Mouse (Mus musculus) embryo, embryonic 10 days (tissue): Measurements from ENCODE around the gene Lst1.

ENCODE experiments used
- DNase-seq: peaks from one replicate; pipeline ENCODE4 v3.0.0-alpha.2; 2015; ENCODE audit warnings: low spot score

Lst1 gene

GRCm38 (mm10) chr17:35209785-35210535, 21.7 kb upstream of the Lst1 start:
- DNase-seq, result no peak

GRCm38 (mm10) chr17:35205380-35205769, 17.1 kb upstream of the Lst1 start:
- DNase-seq, result no peak

GRCm38 (mm10) chr17:35204494-35205379, 16.5 kb upstream of the Lst1 start, which contains the start of gene Lta:
Gene Lta (minus strand): TSS chr17:35205351.
- DNase-seq, result no peak

GRCm38 (mm10) chr17:35202442-35202841, 14.2 kb upstream of the Lst1 start:
- no peak for DNase-seq

GRCm38 (mm10) chr17:35201787-35202186, 13.5 kb upstream of the Lst1 start, which contains the start of gene Tnf:
Gene Tnf (minus strand): TSS chr17:35202007.
- no peak for DNase-seq

GRCm38 (mm10) chr17:35201128-35201527, 12.9 kb upstream of the Lst1 start:
- DNase-seq, result no peak

GRCm38 (mm10) chr17:35200398-35200797, 12.2 kb upstream of the Lst1 start:
- no peak for DNase-seq

GRCm38 (mm10) chr17:35198946-35199345, 10.7 kb upstream of the Lst1 start:
- no peak for DNase-seq

GRCm38 (mm10) chr17:35198029-35198428, 9.8 kb upstream of the Lst1 start:
- no peak for DNase-seq

GRCm38 (mm10) chr17:35197126-35197525, 8.9 kb upstream of the Lst1 start:
- DNase-seq, result no peak

GRCm38 (mm10) chr17:35196321-35196641, 8.0 kb upstream of the Lst1 start:
- DNase-seq, result no peak

GRCm38 (mm10) chr17:35195631-35196320, 7.5 kb upstream of the Lst1 start:
- DNase-seq, result peak; percentile 86

GRCm38 (mm10) chr17:35194844-35195630, 6.8 kb upstream of the Lst1 start:
- DNase-seq, result no peak

- DNase-seq, result no peak
Measured at GRCm38 (mm10) chr17:35193881-35194843, 5.9 kb upstream of the Lst1 start, which contains the start of gene Ltb. Gene Ltb (plus strand): TSS chr17:35194439.

- no peak for DNase-seq
Measured at GRCm38 (mm10) chr17:35192924-35193323, 4.7 kb upstream of the Lst1 start.

- no peak for DNase-seq
Measured at GRCm38 (mm10) chr17:35191723-35192122, 3.5 kb upstream of the Lst1 start.

- no peak for DNase-seq
Measured at GRCm38 (mm10) chr17:35190096-35190495, 1.9 kb upstream of the Lst1 start.

- no peak for DNase-seq
Measured at GRCm38 (mm10) chr17:35189186-35189585, 947 bp upstream of the Lst1 start.

- DNase-seq, result no peak
Measured at GRCm38 (mm10) chr17:35187345-35187744, 894 bp downstream of the Lst1 start.

GRCm38 (mm10) chr17:35186681-35187080, 1.6 kb downstream of the Lst1 start:
- peak; percentile 48 for DNase-seq
